Mouse (Mus musculus): ENCODE measurements at regions not wholly inside any gene's neighbourhood (a gene's known extent, or its start where the extent isn't known, plus 50 kb on each side); places are given as distances from the start of the nearest gene placed in this dataset.

GRCm38 (mm10) chr1:23670514-23670913 lies 91.0 kb upstream of the B3gat2 start:
- in situ Hi-C loops (cut with MboI; ENCODE audit: low sequenced_read_pairs in 2 of 2, unreplicated experiment in 2 of 2): no loop called here
- DNase-seq (ENCODE audit: low read depth, low spot score): no peak
- Histone ChIP-seq H3K27ac (ENCODE audit: insufficient read depth, low read depth, low read length, poor library complexity, severe bottlenecking) (no peak overlapping the region), H3K36me3 (ENCODE audit: control insufficient read depth, insufficient read depth, low read length, poor library complexity, severe bottlenecking) (no peaks in the 10 kb centered on the region), H3K9ac (ENCODE audit: insufficient read depth, low read depth, low read length, poor library complexity, severe bottlenecking) (no peak overlapping the region), H3K4me1 (ENCODE audit: control insufficient read depth in 2 of 2, insufficient read depth in 2 of 2, low read length in 2 of 2, poor library complexity in 1 of 2) (no peaks in the 10 kb centered on the region), H3K9me3 (ENCODE audit: control insufficient read depth, insufficient read depth, low read depth, low read length) (no peaks in the 10 kb centered on the region), H3K4me3 (ENCODE audit: insufficient read depth in 1 of 2, low read depth in 1 of 2, low read length in 2 of 2, poor library complexity in 1 of 2, severe bottlenecking in 1 of 2) (no peak overlapping the region)
- TF ChIP-seq ZNF384 (IDR thresholded peaks at IDR 0.05; ENCODE audit: low read depth, low read length): no peak
- TF ChIP-seq HCFC1 (IDR thresholded peaks at IDR 0.05; ENCODE audit: borderline replicate concordance, insufficient read depth, low read length): no peak
- no peak for TF ChIP-seq MAFK (IDR thresholded peaks at IDR 0.05; ENCODE audit: insufficient read depth, low read depth, low read length)
- no peak for TF ChIP-seq CHD2 (IDR thresholded peaks at IDR 0.05; ENCODE audit: low read depth, low read length)
- TF ChIP-seq ZC3H11A (IDR thresholded peaks at IDR 0.05; ENCODE audit: borderline replicate concordance, low read depth, low read length): no peak

GRCm38 (mm10) chr1:23674357-23674756 lies 87.2 kb upstream of the B3gat2 start:
- no peak overlapping the region for H3K9ac ChIP-seq (ENCODE audit: insufficient read depth, low read depth, low read length, poor library complexity, severe bottlenecking)
- TF ChIP-seq MAFK (IDR thresholded peaks at IDR 0.05; ENCODE audit: insufficient read depth, low read depth, low read length): no peak
- no peak for TF ChIP-seq ZNF384 (IDR thresholded peaks at IDR 0.05; ENCODE audit: low read depth, low read length)
- TF ChIP-seq ZC3H11A (IDR thresholded peaks at IDR 0.05; ENCODE audit: borderline replicate concordance, low read depth, low read length): no peak
- no peak for TF ChIP-seq CHD2 (IDR thresholded peaks at IDR 0.05; ENCODE audit: low read depth, low read length)
- TF ChIP-seq HCFC1 (IDR thresholded peaks at IDR 0.05; ENCODE audit: borderline replicate concordance, insufficient read depth, low read length): no peak
- no peaks in the 10 kb centered on the region for H3K9me3 ChIP-seq (ENCODE audit: control insufficient read depth, insufficient read depth, low read depth, low read length)
- in situ Hi-C loops (cut with MboI; ENCODE audit: low sequenced_read_pairs in 2 of 2, unreplicated experiment in 2 of 2): no loop called here
- no peaks in the 10 kb centered on the region for H3K36me3 ChIP-seq (ENCODE audit: control insufficient read depth, insufficient read depth, low read length, poor library complexity, severe bottlenecking)
- DNase-seq (ENCODE audit: low read depth, low spot score): no peak
- H3K4me1 ChIP-seq (ENCODE audit: control insufficient read depth in 2 of 2, insufficient read depth in 2 of 2, low read length in 2 of 2, poor library complexity in 1 of 2): no peaks in the 10 kb centered on the region
- no peak overlapping the region for H3K4me3 ChIP-seq (ENCODE audit: insufficient read depth in 1 of 2, low read depth in 1 of 2, low read length in 2 of 2, poor library complexity in 1 of 2, severe bottlenecking in 1 of 2)
- H3K27ac ChIP-seq (ENCODE audit: insufficient read depth, low read depth, low read length, poor library complexity, severe bottlenecking): no peak overlapping the region

GRCm38 (mm10) chr1:23676301-23676700 lies 85.3 kb upstream of the B3gat2 start:
- Histone ChIP-seq H3K4me3 (ENCODE audit: insufficient read depth in 1 of 2, low read depth in 1 of 2, low read length in 2 of 2, poor library complexity in 1 of 2, severe bottlenecking in 1 of 2) (no peak overlapping the region), H3K9me3 (ENCODE audit: control insufficient read depth, insufficient read depth, low read depth, low read length) (no peaks in the 10 kb centered on the region), H3K4me1 (ENCODE audit: control insufficient read depth in 2 of 2, insufficient read depth in 2 of 2, low read length in 2 of 2, poor library complexity in 1 of 2) (no peaks in the 10 kb centered on the region), H3K36me3 (ENCODE audit: control insufficient read depth, insufficient read depth, low read length, poor library complexity, severe bottlenecking) (no peaks in the 10 kb centered on the region), H3K9ac (ENCODE audit: insufficient read depth, low read depth, low read length, poor library complexity, severe bottlenecking) (no peak overlapping the region), H3K27ac (ENCODE audit: insufficient read depth, low read depth, low read length, poor library complexity, severe bottlenecking) (no peak overlapping the region)
- in situ Hi-C loops (cut with MboI; ENCODE audit: low sequenced_read_pairs in 2 of 2, unreplicated experiment in 2 of 2): no loop called here
- no peak for TF ChIP-seq CHD2 (IDR thresholded peaks at IDR 0.05; ENCODE audit: low read depth, low read length)
- TF ChIP-seq ZNF384 (IDR thresholded peaks at IDR 0.05; ENCODE audit: low read depth, low read length): no peak
- no peak for TF ChIP-seq ZC3H11A (IDR thresholded peaks at IDR 0.05; ENCODE audit: borderline replicate concordance, low read depth, low read length)
- no peak for TF ChIP-seq HCFC1 (IDR thresholded peaks at IDR 0.05; ENCODE audit: borderline replicate concordance, insufficient read depth, low read length)
- no peak for TF ChIP-seq MAFK (IDR thresholded peaks at IDR 0.05; ENCODE audit: insufficient read depth, low read depth, low read length)
- DNase-seq (ENCODE audit: low read depth, low spot score): no peak

GRCm38 (mm10) chr1:23689398-23689797 lies 72.2 kb upstream of the B3gat2 start:
- no peak overlapping the region for H3K4me3 ChIP-seq (ENCODE audit: insufficient read depth in 1 of 2, low read depth in 1 of 2, low read length in 2 of 2, poor library complexity in 1 of 2, severe bottlenecking in 1 of 2)
- H3K9me3 ChIP-seq (ENCODE audit: control insufficient read depth, insufficient read depth, low read depth, low read length): no peaks in the 10 kb centered on the region
- in situ Hi-C loops (cut with MboI; ENCODE audit: low sequenced_read_pairs in 2 of 2, unreplicated experiment in 2 of 2): no loop called here
- H3K9ac ChIP-seq (ENCODE audit: insufficient read depth, low read depth, low read length, poor library complexity, severe bottlenecking): no peak overlapping the region
- no peak for TF ChIP-seq ZNF384 (IDR thresholded peaks at IDR 0.05; ENCODE audit: low read depth, low read length)
- no peak for TF ChIP-seq ZC3H11A (IDR thresholded peaks at IDR 0.05; ENCODE audit: borderline replicate concordance, low read depth, low read length)
- no peak for TF ChIP-seq MAFK (IDR thresholded peaks at IDR 0.05; ENCODE audit: insufficient read depth, low read depth, low read length)
- H3K36me3 ChIP-seq (ENCODE audit: control insufficient read depth, insufficient read depth, low read length, poor library complexity, severe bottlenecking): no peaks in the 10 kb centered on the region
- no peaks in the 10 kb centered on the region for H3K4me1 ChIP-seq (ENCODE audit: control insufficient read depth in 2 of 2, insufficient read depth in 2 of 2, low read length in 2 of 2, poor library complexity in 1 of 2)
- no peak for DNase-seq (ENCODE audit: low read depth, low spot score)
- no peak overlapping the region for H3K27ac ChIP-seq (ENCODE audit: insufficient read depth, low read depth, low read length, poor library complexity, severe bottlenecking)

GRCm38 (mm10) chr1:23705489-23705888 lies 56.1 kb upstream of the B3gat2 start:
- peak; percentile 56 for DNase-seq (ENCODE audit: low read depth, low spot score)
- no peak for TF ChIP-seq HCFC1 (IDR thresholded peaks at IDR 0.05; ENCODE audit: borderline replicate concordance, insufficient read depth, low read length)
- peak; percentile 97 for TF ChIP-seq ZNF384 (IDR thresholded peaks at IDR 0.05; ENCODE audit: low read depth, low read length)
- TF ChIP-seq CHD2 (IDR thresholded peaks at IDR 0.05; ENCODE audit: low read depth, low read length): no peak
- no peak for TF ChIP-seq MAFK (IDR thresholded peaks at IDR 0.05; ENCODE audit: insufficient read depth, low read depth, low read length)
- TF ChIP-seq ZC3H11A (IDR thresholded peaks at IDR 0.05; ENCODE audit: borderline replicate concordance, low read depth, low read length): peak; percentile 77; the same call in 1 of the 2 replicates
- in situ Hi-C loops (cut with MboI; ENCODE audit: low sequenced_read_pairs in 2 of 2, unreplicated experiment in 2 of 2): no loop called here
- H3K9ac ChIP-seq (ENCODE audit: insufficient read depth, low read depth, low read length, poor library complexity, severe bottlenecking): no peak overlapping the region
- no peak overlapping the region for H3K27ac ChIP-seq (ENCODE audit: insufficient read depth, low read depth, low read length, poor library complexity, severe bottlenecking)
- no peaks in the 10 kb centered on the region for H3K4me1 ChIP-seq (ENCODE audit: control insufficient read depth in 2 of 2, insufficient read depth in 2 of 2, low read length in 2 of 2, poor library complexity in 1 of 2)
- H3K4me3 ChIP-seq (ENCODE audit: insufficient read depth in 1 of 2, low read depth in 1 of 2, low read length in 2 of 2, poor library complexity in 1 of 2, severe bottlenecking in 1 of 2): no peak overlapping the region
- H3K36me3 ChIP-seq (ENCODE audit: control insufficient read depth, insufficient read depth, low read length, poor library complexity, severe bottlenecking): no peaks in the 10 kb centered on the region
- H3K9me3 ChIP-seq (ENCODE audit: control insufficient read depth, insufficient read depth, low read depth, low read length): no peaks in the 10 kb centered on the region
